Mouse (Mus musculus) heart, embryonic 12.5 days (tissue): ENCODE data around the gene Wdr91. TPM values are rescaled to one million over a fixed set of nuclear protein-coding genes. Genes with fewer than 3 reads are reported as not detected.

Experiments
- ATAC-seq: fragments of 200-750 bp; cut with Nextera tagmentation; 2 replicates; pipeline ENCODE4 v1.8.0; 2017; ENCODE audit warnings: moderate TSS enrichment, moderate library complexity; ENCODE audit not compliant: insufficient number of reproducible peaks, low FRiP score
- H3K27ac ChIP-seq: fragments of 300-500 bp; sonication (generic); 2 replicates; pipeline ENCODE4 v1.5.1; 2016; ENCODE audit warnings: mild to moderate bottlenecking, moderate library complexity; ENCODE audit not compliant: poor library complexity, severe bottlenecking
- H3K27me3 ChIP-seq: fragments of 300-500 bp; sonication (generic); replicated peaks from 2 replicates; pipeline ENCODE4 v1.6.1; 2016; ENCODE audit warnings: mild to moderate bottlenecking, moderate library complexity
- H3K36me3 ChIP-seq: fragments of 300-500 bp; sonication (generic); 2 replicates; pipeline ENCODE4 v1.6.1; 2016; ENCODE audit warnings: mild to moderate bottlenecking, moderate library complexity
- H3K4me1 ChIP-seq: fragments of 300-500 bp; sonication (generic); replicated peaks from 2 replicates; pipeline ENCODE4 v1.6.1; 2016; ENCODE audit warnings: mild to moderate bottlenecking
- H3K4me2 ChIP-seq: fragments of 300-500 bp; sonication (generic); 2 replicates; pipeline ENCODE4 v1.6.1; 2016; ENCODE audit warnings: mild to moderate bottlenecking, moderate library complexity
- H3K4me3 ChIP-seq: fragments of 300-500 bp; sonication (generic); 2 replicates; pipeline ENCODE4 v1.5.1; 2016; ENCODE audit warnings: mild to moderate bottlenecking
- H3K9ac ChIP-seq: fragments of 300-500 bp; sonication (generic); 2 replicates; pipeline ENCODE4 v1.6.1; 2016; ENCODE audit warnings: mild to moderate bottlenecking, moderate library complexity
- H3K9me3 ChIP-seq: fragments of 300-500 bp; sonication (generic); replicated peaks from 2 replicates; pipeline ENCODE4 v1.6.1; 2016; ENCODE audit warnings: mild to moderate bottlenecking, moderate library complexity
- WGBS: fragments of 180-500 bp; shearing (Covaris S2); methylation state at CpG from one replicate; pipeline ENCODE4 v1.1.7; 2016; 5-methylcytosine and 5-hydroxymethylcytosine counted together
- polyA plus RNA-seq: library from polyadenylated mRNA; unstranded; fragments of >200 nt; fragmentation: Nextera tagmentation; extraction: Ambion mirVana; gene quantifications from 2 replicates; pipeline ENCODE4 v1.2.1, GENCODE M21; 2016

Wdr91 gene
- polyA plus RNA-seq, result 10.7 and 12.6 TPM in 2 replicates

GRCm38 (mm10) chr6:34910371-34911219 lies at the start of gene Wdr91:
TSS of gene Wdr91 (minus strand) at chr6:34910876.
- Histone ChIP-seq H3K4me1 (peaks cover 26% of the 10 kb centered on the region), H3K27me3 (no peaks in the 10 kb centered on the region), H3K4me3 (peak within 1 kb of the TSS; percentile 86), H3K27ac (peak within 1 kb of the TSS; percentile 85), H3K9me3 (no peaks in the 10 kb centered on the region), H3K36me3 (peaks cover 27% of the 10 kb centered on the region), H3K4me2 (peak within 1 kb of the TSS; percentile 88), H3K9ac (peak within 1 kb of the TSS; percentile 83)
- under 1% methylated on average over 64 of the region's 64 CpGs for WGBS
- ATAC-seq, result peak; percentile 93

GRCm38 (mm10) chr6:34959131-34959530 lies 48.5 kb upstream of the Wdr91 start:
- no peak overlapping the region for H3K27ac ChIP-seq
- no peaks in the 10 kb centered on the region for H3K36me3 ChIP-seq
- no peak overlapping the region for H3K9ac ChIP-seq
- peaks cover 9% of the 10 kb centered on the region; the same call in 1 of the 2 replicates for H3K4me1 ChIP-seq
- no peaks in the 10 kb centered on the region for H3K27me3 ChIP-seq
- H3K4me2 ChIP-seq, result no peak overlapping the region
- ATAC-seq, result no peak
- H3K9me3 ChIP-seq, result no peaks in the 10 kb centered on the region
- H3K4me3 ChIP-seq, result no peak overlapping the region
- WGBS, result 83% methylated on average over 7 of the region's 7 CpGs

GRCm38 (mm10) chr6:34955862-34956241 lies 45.2 kb upstream of the Wdr91 start:
- H3K4me1 ChIP-seq, result peaks cover 9% of the 10 kb centered on the region; the same call in 1 of the 2 replicates
- H3K27ac ChIP-seq, result no peak overlapping the region
- H3K4me3 ChIP-seq, result peak overlapping the region; percentile 6; the same call in 1 of the 2 replicates
- no peaks in the 10 kb centered on the region for H3K27me3 ChIP-seq
- peak overlapping the region; percentile 61 for H3K4me2 ChIP-seq
- no peaks in the 10 kb centered on the region for H3K36me3 ChIP-seq
- H3K9me3 ChIP-seq, result no peaks in the 10 kb centered on the region
- WGBS, result 26% methylated on average over 8 of the region's 8 CpGs
- ATAC-seq, result no peak
- H3K9ac ChIP-seq, result no peak overlapping the region

GRCm38 (mm10) chr6:34954926-34955861 lies 44.5 kb upstream of the Wdr91 start:
- Histone ChIP-seq H3K4me2 (peak overlapping the region; percentile 61), H3K27ac (no peak overlapping the region), H3K4me1 (peaks cover 9% of the 10 kb centered on the region; the same call in 1 of the 2 replicates), H3K36me3 (no peaks in the 10 kb centered on the region), H3K27me3 (no peaks in the 10 kb centered on the region; the same call in 1 of the 2 replicates), H3K9me3 (no peaks in the 10 kb centered on the region), H3K4me3 (peak overlapping the region; percentile 25; the same call in 1 of the 2 replicates), H3K9ac (no peak overlapping the region; the same call in 1 of the 2 replicates)
- ATAC-seq, result peak; percentile 74
- WGBS, result 47% methylated on average over 18 of the region's 18 CpGs

GRCm38 (mm10) chr6:34951956-34952667 lies 41.4 kb upstream of the Wdr91 start:
- Histone ChIP-seq H3K9ac (no peak overlapping the region), H3K4me2 (no peak overlapping the region), H3K27ac (no peak overlapping the region), H3K36me3 (no peaks in the 10 kb centered on the region), H3K4me3 (no peak overlapping the region), H3K4me1 (peaks cover 9% of the 10 kb centered on the region), H3K27me3 (peaks cover 18% of the 10 kb centered on the region), H3K9me3 (no peaks in the 10 kb centered on the region)
- ATAC-seq, result no peak
- 66% methylated on average over 7 of the region's 7 CpGs for WGBS

GRCm38 (mm10) chr6:34951518-34951917 lies 40.8 kb upstream of the Wdr91 start:
- H3K9ac ChIP-seq, result no peak overlapping the region
- no peak for ATAC-seq
- H3K27ac ChIP-seq, result no peak overlapping the region
- no peak overlapping the region for H3K4me2 ChIP-seq
- no peaks in the 10 kb centered on the region for H3K36me3 ChIP-seq
- H3K4me1 ChIP-seq, result peaks cover 9% of the 10 kb centered on the region
- 84% methylated on average over 7 of the region's 7 CpGs for WGBS
- H3K27me3 ChIP-seq, result peaks cover 18% of the 10 kb centered on the region
- H3K9me3 ChIP-seq, result no peaks in the 10 kb centered on the region
- no peak overlapping the region for H3K4me3 ChIP-seq

- 0 out of 2 replicates have a peak, but pooled peaks have one; percentile 6 for ATAC-seq
These were observed 37.8 kb upstream of the Wdr91 start for GRCm38 (mm10) chr6:34948461-34948860.

GRCm38 (mm10) chr6:34946486-34947079 lies 35.9 kb upstream of the Wdr91 start:
- no peaks in the 10 kb centered on the region; the same call in 1 of the 2 replicates for H3K4me1 ChIP-seq
- no peaks in the 10 kb centered on the region for H3K9me3 ChIP-seq
- 78% methylated on average over 1 of the region's 1 CpGs for WGBS
- no peak overlapping the region for H3K27ac ChIP-seq
- H3K9ac ChIP-seq, result no peak overlapping the region
- H3K4me3 ChIP-seq, result no peak overlapping the region
- no peak overlapping the region for H3K4me2 ChIP-seq
- H3K36me3 ChIP-seq, result no peaks in the 10 kb centered on the region
- no peak for ATAC-seq
- peaks cover 21% of the 10 kb centered on the region for H3K27me3 ChIP-seq

More at GRCm38 (mm10) chr6:34948461-34948860, 37.8 kb upstream of the Wdr91 start:
- Histone ChIP-seq H3K9ac (no peak overlapping the region), H3K36me3 (no peaks in the 10 kb centered on the region), H3K4me1 (no peaks in the 10 kb centered on the region; the same call in 1 of the 2 replicates), H3K4me2 (peak overlapping the region; percentile 48), H3K27ac (no peak overlapping the region), H3K4me3 (peak overlapping the region; percentile 10), H3K9me3 (no peaks in the 10 kb centered on the region), H3K27me3 (peaks cover 18% of the 10 kb centered on the region)
- WGBS, result 13% methylated on average over 11 of the region's 11 CpGs

GRCm38 (mm10) chr6:34943499-34943898 lies 32.8 kb upstream of the Wdr91 start:
- Histone ChIP-seq H3K4me1 (no peaks in the 10 kb centered on the region; the same call in 1 of the 2 replicates), H3K27ac (no peak overlapping the region), H3K27me3 (peaks cover 14% of the 10 kb centered on the region; the same call in 1 of the 2 replicates), H3K4me3 (no peak overlapping the region), H3K9ac (no peak overlapping the region), H3K4me2 (no peak overlapping the region), H3K9me3 (no peaks in the 10 kb centered on the region), H3K36me3 (no peaks in the 10 kb centered on the region)
- WGBS, result 66% methylated on average over 5 of the region's 5 CpGs
- ATAC-seq, result no peak

GRCm38 (mm10) chr6:34942446-34942845 lies 31.8 kb upstream of the Wdr91 start:
- H3K27ac ChIP-seq, result no peak overlapping the region
- ATAC-seq, result no peak
- no peak overlapping the region for H3K4me2 ChIP-seq
- no peak overlapping the region for H3K9ac ChIP-seq
- H3K27me3 ChIP-seq, result 0 out of 2 replicates have a peak, but pooled peaks cover 3% of the 10 kb centered on the region
- no peaks in the 10 kb centered on the region for H3K4me1 ChIP-seq
- H3K9me3 ChIP-seq, result no peaks in the 10 kb centered on the region
- WGBS, result 75% methylated on average over 9 of the region's 9 CpGs
- no peaks in the 10 kb centered on the region for H3K36me3 ChIP-seq
- H3K4me3 ChIP-seq, result no peak overlapping the region
